Mouse (Mus musculus) lung, postnatal 4 days (tissue): ENCODE data around the gene Gpr158.
"Not testable (repeated sequence)": the region's sequence is repeated elsewhere in the genome, so short reads cannot be mapped to it uniquely, and the experiment has no call there.

Source experiments
- DNase-seq, 2 experiments: peaks; one replicate each; pipeline ENCODE4 v3.0.0; 2021

Gene Gpr158

GRCm38 (mm10) chr2:21367345-21368111, at the start of gene Gpr158:
TSS of gene Gpr158 (plus strand) at chr2:21367542.
- DNase-seq, result peak; percentile 80 to 85

GRCm38 (mm10) chr2:21343821-21344220, 23.5 kb upstream of the Gpr158 start:
- DNase-seq, result no peak

GRCm38 (mm10) chr2:21368351-21369170, 1.2 kb downstream of the Gpr158 start:
- DNase-seq, result peak in 1 of 2 experiments; percentile 19

GRCm38 (mm10) chr2:21369171-21369485, 1.8 kb downstream of the Gpr158 start:
- no peak for DNase-seq

- no peak for DNase-seq
Measured at GRCm38 (mm10) chr2:21369556-21369955, 2.2 kb downstream of the Gpr158 start.

- no peak for DNase-seq
Measured at GRCm38 (mm10) chr2:21379516-21379915, 12.2 kb downstream of the Gpr158 start.

- no peak for DNase-seq
Measured at GRCm38 (mm10) chr2:21392727-21393126, 25.4 kb downstream of the Gpr158 start.

GRCm38 (mm10) chr2:21397347-21397746, 30.0 kb downstream of the Gpr158 start:
- no peak for DNase-seq

GRCm38 (mm10) chr2:21399657-21400056, 32.3 kb downstream of the Gpr158 start:
- no peak for DNase-seq

- no peak for DNase-seq
Measured at GRCm38 (mm10) chr2:21405617-21406016, 38.3 kb downstream of the Gpr158 start.

- DNase-seq, result no peak
Measured at GRCm38 (mm10) chr2:21407443-21407985, 40.2 kb downstream of the Gpr158 start.

- no peak for DNase-seq
Measured at GRCm38 (mm10) chr2:21408821-21409220, 41.5 kb downstream of the Gpr158 start.

GRCm38 (mm10) chr2:21430288-21430687, 62.9 kb downstream of the Gpr158 start:
- DNase-seq, result no peak

- no peak for DNase-seq
Measured at GRCm38 (mm10) chr2:21431182-21431581, 63.8 kb downstream of the Gpr158 start.

- DNase-seq, result no peak
Measured at GRCm38 (mm10) chr2:21439626-21440025, 72.3 kb downstream of the Gpr158 start.

GRCm38 (mm10) chr2:21460606-21461005, 93.3 kb downstream of the Gpr158 start:
- DNase-seq, result not testable (repeated sequence)

- DNase-seq, result no peak
Measured at GRCm38 (mm10) chr2:21474957-21475356, 107.6 kb downstream of the Gpr158 start.

- DNase-seq, result no peak
Measured at GRCm38 (mm10) chr2:21496881-21497280, 129.5 kb downstream of the Gpr158 start.

GRCm38 (mm10) chr2:21497965-21498364, 130.6 kb downstream of the Gpr158 start:
- DNase-seq, result no peak

GRCm38 (mm10) chr2:21499399-21499798, 132.1 kb downstream of the Gpr158 start:
- DNase-seq, result no peak

- no peak for DNase-seq
Measured at GRCm38 (mm10) chr2:21507449-21507848, 140.1 kb downstream of the Gpr158 start.

- DNase-seq, result no peak
Measured at GRCm38 (mm10) chr2:21530750-21531149, 163.4 kb downstream of the Gpr158 start.

GRCm38 (mm10) chr2:21619180-21619579, 251.8 kb downstream of the Gpr158 start:
- DNase-seq, result no peak

GRCm38 (mm10) chr2:21632136-21632535, 264.8 kb downstream of the Gpr158 start:
- no peak for DNase-seq
